Mouse (Mus musculus): ENCODE measurements around the gene Tom1l2.

DNA sequence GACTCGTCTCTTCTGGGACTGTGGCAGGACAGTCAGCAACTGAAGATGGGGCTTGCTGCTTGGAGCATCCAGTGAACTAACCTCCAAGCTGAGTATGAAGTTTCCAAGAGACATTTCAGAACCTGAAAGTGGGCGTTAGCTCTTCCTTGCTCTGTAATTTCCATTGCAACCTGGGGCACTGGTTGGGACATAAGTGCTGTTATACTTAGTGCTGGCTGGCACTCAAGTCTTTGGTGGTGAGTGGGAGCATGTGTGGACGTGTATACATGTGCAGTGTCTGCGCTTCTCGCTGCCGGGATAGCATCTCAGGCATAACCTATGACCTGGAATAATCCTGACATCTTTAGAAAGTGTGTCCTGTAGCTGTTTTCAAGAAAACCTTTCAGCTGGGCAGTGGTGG lies 38.6 kb upstream of the Tom1l2 start:
- no peak for TF ChIP-seq CTCF (IDR thresholded peaks at IDR 0.05; ENCODE audit: low read depth, low read length)
- TF ChIP-seq POLR2A (IDR thresholded peaks at IDR 0.05; ENCODE audit: borderline replicate concordance, low read depth, low read length): no peak

Measured in bone marrow macrophage, adult 2 months (primary cell).